Mouse (Mus musculus): ENCODE measurements around the gene Phf14. TPM values are rescaled to one million over a fixed set of nuclear protein-coding genes. Genes with fewer than 3 reads are reported as not detected.
"Not testable (repeated sequence)": the region's sequence is repeated elsewhere in the genome, so short reads cannot be mapped to it uniquely, and the experiment has no call there.

Gene Phf14
- polyA plus RNA-seq (2015; fragmentation: Nextera tagmentation; extraction: Ambion mirVana) = 53.5 TPM in 2 replicates

DNA sequence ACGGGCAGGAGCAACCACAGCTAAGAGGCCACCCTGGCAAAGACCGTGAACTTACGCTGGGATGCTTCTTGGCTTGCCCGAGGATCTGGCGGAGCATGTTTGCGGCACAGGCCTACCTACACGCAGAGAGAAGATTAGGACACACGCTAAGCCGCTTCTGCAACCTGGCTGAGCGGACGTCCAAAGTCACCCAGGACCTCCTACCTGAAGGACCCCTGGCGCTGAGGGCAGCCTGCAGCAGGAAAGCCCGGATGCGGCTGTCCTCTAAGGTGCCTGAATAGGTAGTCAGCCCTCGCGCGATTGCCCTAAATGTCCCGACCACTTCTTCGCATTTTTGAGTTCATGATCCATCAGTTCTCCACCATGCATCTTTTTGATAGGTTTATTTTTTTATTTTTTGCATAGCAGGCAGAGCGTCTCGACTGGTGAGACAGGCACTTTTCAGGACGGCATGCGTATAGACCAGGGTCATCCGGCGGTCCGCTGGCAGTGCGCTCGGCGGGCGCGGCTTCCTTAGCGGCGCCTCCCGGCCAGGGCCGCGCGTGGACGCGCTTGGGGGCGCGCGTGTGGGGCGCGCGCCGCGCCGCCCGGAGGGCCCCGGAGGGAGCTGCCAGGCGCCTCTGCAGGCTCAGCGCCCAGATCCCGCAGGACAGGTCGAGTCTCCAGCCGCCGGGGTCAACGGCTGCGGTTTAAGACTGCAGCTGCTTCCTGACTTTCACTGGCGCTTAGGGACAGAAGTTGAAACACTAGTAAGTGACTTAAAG, at the start of gene Phf14, which contains the start of gene Ndufa4:
TSS of gene Phf14 (plus strand) at position 541 of the 764 bp plus-strand sequence.
TSS of gene Ndufa4 (minus strand) at position 229 of the 764 bp plus-strand sequence.
- whole genome bisulfite sequencing = under 1% methylated on average over 59 of the region's 59 CpGs
- no peaks in the 10 kb centered on the region for H3K27me3 ChIP-seq (ENCODE audit: control insufficient read depth, insufficient read depth, low read depth, low read length)
- peaks cover 14% of the 10 kb centered on the region for H3K4me1 ChIP-seq (replicated peaks; ENCODE audit: control insufficient read depth, insufficient read depth, low read length)

DNA sequence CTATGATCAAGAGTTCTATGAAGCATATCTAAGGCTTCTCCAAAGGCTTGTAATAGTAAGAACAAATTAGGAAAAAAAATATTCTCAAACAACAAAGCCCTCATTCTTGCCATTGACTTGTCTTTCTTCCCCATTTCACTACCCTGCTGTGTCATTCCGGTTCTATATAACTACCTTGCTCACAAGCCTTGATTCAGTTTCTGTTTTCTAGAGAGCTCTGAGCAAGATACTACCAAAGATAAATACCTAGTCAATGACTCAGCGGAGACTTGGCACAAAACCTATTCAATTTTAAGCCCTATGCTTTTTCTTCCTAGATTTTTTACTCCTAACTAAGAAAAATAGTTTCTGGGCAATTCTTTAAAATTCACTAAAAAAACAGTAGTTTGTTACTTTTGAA, 32.2 kb upstream of the Phf14 start:
- not testable (repeated sequence) for H3K4me3 ChIP-seq (ENCODE audit: low read length); H3K4me1 ChIP-seq (replicated peaks; ENCODE audit: control insufficient read depth, insufficient read depth, low read length); H3K9me3 ChIP-seq (ENCODE audit: control insufficient read depth, low read length); H3K9ac ChIP-seq (ENCODE audit: low read length); H3K27ac ChIP-seq (ENCODE audit: low read length); H3K36me3 ChIP-seq (ENCODE audit: control insufficient read depth, insufficient read depth, low read length); H3K27me3 ChIP-seq (ENCODE audit: control insufficient read depth, insufficient read depth, low read depth, low read length); ATAC-seq (ENCODE audit: low read depth); H3K4me2 ChIP-seq (ENCODE audit: low read depth, low read length)
- WGBS = no CpG with 5 or more reads among the region's 2 CpGs

More for the DNA sequence above, at the start of gene Phf14, which contains the start of gene Ndufa4:
- peak within 1 kb of the TSS; percentile 80 for H3K4me2 ChIP-seq (ENCODE audit: low read depth, low read length)
- no peaks in the 10 kb centered on the region for H3K9me3 ChIP-seq (ENCODE audit: control insufficient read depth, low read length)
- peak; percentile 98 for ATAC-seq (ENCODE audit: low read depth)
- H3K27ac ChIP-seq (ENCODE audit: low read length) = peak within 1 kb of the TSS; percentile 89
- H3K4me3 ChIP-seq (ENCODE audit: low read length) = peak within 1 kb of the TSS; percentile 94
- peak within 1 kb of the TSS; percentile 91 for H3K9ac ChIP-seq (ENCODE audit: low read length)
- H3K36me3 ChIP-seq (ENCODE audit: control insufficient read depth, insufficient read depth, low read length) = peaks cover 9% of the 10 kb centered on the region

DNA sequence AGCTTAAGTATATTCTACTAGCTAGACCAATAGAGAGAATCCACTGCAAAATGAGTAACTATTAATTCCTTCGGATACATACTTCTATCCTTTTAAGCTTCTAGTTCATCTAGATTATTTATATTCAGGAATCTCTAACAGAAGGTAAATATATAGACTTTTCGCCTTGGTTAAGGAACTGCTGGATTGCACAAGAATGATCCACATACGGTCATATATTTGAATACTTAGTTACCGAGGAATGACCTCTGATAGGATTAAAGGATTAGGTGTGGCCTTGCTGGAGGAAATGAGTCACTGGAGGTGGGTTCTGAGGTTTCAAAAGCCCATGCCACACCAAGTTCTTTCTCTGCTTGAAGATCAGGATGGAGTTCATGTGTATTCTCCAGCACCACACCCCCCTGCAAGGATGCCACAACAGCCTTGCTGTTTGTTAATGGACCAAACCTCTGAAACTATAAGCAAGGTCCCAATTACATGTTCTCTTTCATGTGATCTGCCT, 6.7 kb upstream of the Phf14 start:
- Histone ChIP-seq H3K27me3 (ENCODE audit: control insufficient read depth, insufficient read depth, low read depth, low read length) (no peaks in the 10 kb centered on the region), H3K9ac (ENCODE audit: low read length) (no peak overlapping the region), H3K4me2 (ENCODE audit: low read depth, low read length) (no peak overlapping the region), H3K4me3 (ENCODE audit: low read length) (no peak overlapping the region), H3K27ac (ENCODE audit: low read length) (no peak overlapping the region), H3K4me1 (replicated peaks; ENCODE audit: control insufficient read depth, insufficient read depth, low read length) (peaks cover 2% of the 10 kb centered on the region), H3K9me3 (ENCODE audit: control insufficient read depth, low read length) (no peaks in the 10 kb centered on the region), H3K36me3 (ENCODE audit: control insufficient read depth, insufficient read depth, low read length) (peaks cover 26% of the 10 kb centered on the region)
- WGBS = 88% methylated on average over 4 of the region's 4 CpGs
- no peak for ATAC-seq (ENCODE audit: low read depth)

DNA sequence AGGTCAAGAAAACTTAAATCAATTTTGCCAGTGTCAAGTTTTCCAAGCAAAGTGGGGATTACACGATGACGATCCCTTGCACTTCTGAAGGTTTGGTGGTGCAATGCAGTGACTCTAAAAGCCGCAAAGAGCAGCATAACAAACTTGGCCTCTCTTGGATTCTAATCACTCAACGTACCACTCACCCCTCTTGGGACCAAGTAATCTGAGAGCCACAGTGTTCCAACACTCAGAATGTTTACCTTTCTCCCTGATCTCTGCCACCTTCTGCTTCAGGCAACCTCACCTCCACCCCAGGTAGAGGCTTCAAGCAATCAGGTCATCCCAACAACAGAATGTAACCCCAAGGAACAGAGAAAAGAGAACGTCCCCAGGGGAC, 730 bp upstream of the Phf14 start:
- peak overlapping the region; percentile 80 for H3K4me2 ChIP-seq (ENCODE audit: low read depth, low read length)
- H3K27me3 ChIP-seq (ENCODE audit: control insufficient read depth, insufficient read depth, low read depth, low read length) = no peaks in the 10 kb centered on the region
- H3K36me3 ChIP-seq (ENCODE audit: control insufficient read depth, insufficient read depth, low read length) = peaks cover 9% of the 10 kb centered on the region
- H3K9ac ChIP-seq (ENCODE audit: low read length) = peak overlapping the region; percentile 91
- peak overlapping the region; percentile 89 for H3K27ac ChIP-seq (ENCODE audit: low read length)
- WGBS = 0% methylated on average over 5 of the region's 5 CpGs
- peak; percentile 30 for ATAC-seq (ENCODE audit: low read depth)
- H3K4me1 ChIP-seq (replicated peaks; ENCODE audit: control insufficient read depth, insufficient read depth, low read length) = peaks cover 14% of the 10 kb centered on the region
- H3K4me3 ChIP-seq (ENCODE audit: low read length) = peak overlapping the region; percentile 94
- H3K9me3 ChIP-seq (ENCODE audit: control insufficient read depth, low read length) = no peaks in the 10 kb centered on the region

DNA sequence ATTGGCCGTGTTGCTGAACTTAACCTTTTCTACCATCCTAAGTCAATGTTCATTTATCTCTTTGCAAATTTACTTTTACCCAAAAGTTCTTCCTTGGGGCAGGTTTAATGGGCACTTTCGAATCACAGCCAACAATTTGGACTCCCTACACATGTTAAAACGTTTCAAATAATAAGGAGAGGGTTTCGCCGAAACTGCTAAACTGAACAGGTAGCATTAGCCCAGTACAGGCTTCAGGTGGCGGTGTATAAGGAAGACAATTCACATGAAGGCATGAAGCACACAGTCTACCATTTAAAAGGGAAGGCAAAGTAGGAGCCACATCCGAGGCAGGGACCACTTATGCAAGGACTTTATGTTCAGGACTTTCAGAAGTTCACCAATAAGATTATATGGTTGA, 561 bp downstream of the Phf14 start:
- peak overlapping the region; percentile 94 for H3K4me3 ChIP-seq (ENCODE audit: low read length)
- H3K9me3 ChIP-seq (ENCODE audit: control insufficient read depth, low read length) = no peaks in the 10 kb centered on the region
- peak overlapping the region; percentile 91 for H3K9ac ChIP-seq (ENCODE audit: low read length)
- peaks cover 9% of the 10 kb centered on the region for H3K36me3 ChIP-seq (ENCODE audit: control insufficient read depth, insufficient read depth, low read length)
- peak; percentile 8; the same call in 1 of the 2 replicates for ATAC-seq (ENCODE audit: low read depth)
- H3K4me1 ChIP-seq (replicated peaks; ENCODE audit: control insufficient read depth, insufficient read depth, low read length) = peaks cover 14% of the 10 kb centered on the region
- H3K27ac ChIP-seq (ENCODE audit: low read length) = peak overlapping the region; percentile 89
- peak overlapping the region; percentile 80 for H3K4me2 ChIP-seq (ENCODE audit: low read depth, low read length)
- H3K27me3 ChIP-seq (ENCODE audit: control insufficient read depth, insufficient read depth, low read depth, low read length) = no peaks in the 10 kb centered on the region
- 25% methylated on average over 7 of the region's 7 CpGs for WGBS

DNA sequence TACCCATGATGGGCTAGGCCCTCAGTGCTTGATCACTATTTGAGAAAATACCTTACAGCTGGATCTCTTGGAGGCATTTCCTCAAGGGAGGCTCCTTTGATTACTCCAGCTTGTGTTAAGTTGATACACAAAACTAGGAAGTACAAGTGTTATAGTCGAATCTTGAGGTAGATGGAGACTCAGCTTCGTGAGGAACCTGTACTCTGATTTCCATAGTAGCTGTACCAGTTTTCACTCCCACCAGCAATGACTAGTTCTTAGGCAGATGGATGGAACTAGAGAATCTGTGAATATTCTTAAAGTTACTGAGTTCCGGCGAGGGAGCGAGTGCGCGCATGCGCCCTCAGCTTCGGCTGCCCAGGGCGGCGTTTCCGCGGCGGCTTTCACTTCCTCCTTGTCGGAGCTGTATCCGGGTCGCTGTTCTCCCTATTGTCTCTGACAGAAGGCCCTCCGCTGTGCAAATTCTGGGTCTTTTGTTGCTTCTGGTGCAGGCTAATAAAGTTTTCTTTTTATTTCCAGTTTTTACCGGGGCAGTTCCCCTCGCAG, 18.0 kb downstream of the Phf14 start:
- Histone ChIP-seq H3K4me2 (ENCODE audit: low read depth, low read length) (peak overlapping the region; percentile 77), H3K4me1 (replicated peaks; ENCODE audit: control insufficient read depth, insufficient read depth, low read length) (peaks cover 15% of the 10 kb centered on the region), H3K27me3 (ENCODE audit: control insufficient read depth, insufficient read depth, low read depth, low read length) (no peaks in the 10 kb centered on the region), H3K9ac (ENCODE audit: low read length) (peak overlapping the region; percentile 95), H3K36me3 (ENCODE audit: control insufficient read depth, insufficient read depth, low read length) (no peaks in the 10 kb centered on the region), H3K4me3 (ENCODE audit: low read length) (peak overlapping the region; percentile 72), H3K9me3 (ENCODE audit: control insufficient read depth, low read length) (no peaks in the 10 kb centered on the region), H3K27ac (ENCODE audit: low read length) (peak overlapping the region; percentile 94)
- ATAC-seq (ENCODE audit: low read depth) = peak; percentile 97
- WGBS = 0% methylated on average over 20 of the region's 20 CpGs

DNA sequence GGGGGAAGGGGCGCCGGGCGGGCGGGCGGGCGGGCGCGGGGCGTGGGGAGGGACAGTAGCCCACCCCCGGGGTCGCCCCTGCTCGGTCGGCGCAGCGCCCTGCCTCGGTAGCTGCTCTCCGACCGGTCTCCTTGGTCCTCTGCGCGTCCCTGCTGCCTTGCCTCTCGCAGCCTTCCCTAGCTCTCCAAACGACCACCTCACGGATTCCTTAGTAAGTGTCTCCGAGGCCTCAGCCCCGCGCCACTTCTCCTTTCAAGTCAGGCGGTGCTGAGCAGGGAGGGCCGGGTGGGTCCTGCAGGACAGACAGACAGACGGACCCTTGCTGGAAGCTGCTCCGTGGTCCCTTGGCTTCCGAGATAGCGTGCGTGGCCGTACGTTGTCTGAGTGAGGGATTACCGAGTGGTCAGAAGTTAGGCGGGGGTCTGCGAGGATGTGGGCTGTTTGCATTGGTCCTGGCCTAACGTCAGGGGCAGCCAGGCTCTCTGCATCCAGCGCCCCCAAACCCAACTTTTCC, 18.5 kb downstream of the Phf14 start:
- Histone ChIP-seq H3K9ac (ENCODE audit: low read length) (peak overlapping the region; percentile 95), H3K4me2 (ENCODE audit: low read depth, low read length) (peak overlapping the region; percentile 77), H3K4me3 (ENCODE audit: low read length) (peak overlapping the region; percentile 72), H3K27me3 (ENCODE audit: control insufficient read depth, insufficient read depth, low read depth, low read length) (no peaks in the 10 kb centered on the region), H3K36me3 (ENCODE audit: control insufficient read depth, insufficient read depth, low read length) (no peaks in the 10 kb centered on the region), H3K9me3 (ENCODE audit: control insufficient read depth, low read length) (no peaks in the 10 kb centered on the region), H3K27ac (ENCODE audit: low read length) (peak overlapping the region; percentile 94), H3K4me1 (replicated peaks; ENCODE audit: control insufficient read depth, insufficient read depth, low read length) (peaks cover 15% of the 10 kb centered on the region)
- ATAC-seq (ENCODE audit: low read depth) = peak; percentile 87
- under 1% methylated on average over 35 of the region's 40 CpGs for WGBS

DNA sequence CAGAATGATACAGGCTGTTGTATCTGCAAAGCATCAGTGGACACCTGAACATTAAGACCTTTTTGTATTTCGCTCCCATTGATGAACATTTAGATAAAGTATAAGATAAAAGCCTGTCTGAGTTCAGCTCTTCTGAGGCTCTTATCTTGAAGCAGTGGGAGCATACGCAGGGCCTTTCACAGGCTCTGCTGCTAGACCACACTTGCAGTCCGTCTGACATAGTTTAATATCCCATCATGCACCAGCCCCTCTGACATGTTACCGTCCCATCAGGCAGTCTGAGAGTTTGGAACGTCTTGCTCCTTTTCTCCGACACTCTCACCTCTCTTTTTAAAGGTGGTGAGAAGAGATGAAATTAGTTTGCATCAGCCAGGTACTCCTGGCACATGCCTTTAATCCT, 19.9 kb downstream of the Phf14 start:
- H3K27ac ChIP-seq (ENCODE audit: low read length) = no peak overlapping the region
- no peaks in the 10 kb centered on the region for H3K9me3 ChIP-seq (ENCODE audit: control insufficient read depth, low read length)
- H3K9ac ChIP-seq (ENCODE audit: low read length) = no peak overlapping the region
- 46% methylated on average over 6 of the region's 6 CpGs for WGBS
- peak overlapping the region; percentile 77 for H3K4me2 ChIP-seq (ENCODE audit: low read depth, low read length)
- no peak for ATAC-seq (ENCODE audit: low read depth)
- H3K36me3 ChIP-seq (ENCODE audit: control insufficient read depth, insufficient read depth, low read length) = 0 out of 2 replicates have a peak, but pooled peaks cover 2% of the 10 kb centered on the region
- H3K4me1 ChIP-seq (replicated peaks; ENCODE audit: control insufficient read depth, insufficient read depth, low read length) = peaks cover 15% of the 10 kb centered on the region
- peak overlapping the region; percentile 72; the same call in 1 of the 2 replicates for H3K4me3 ChIP-seq (ENCODE audit: low read length)
- no peaks in the 10 kb centered on the region for H3K27me3 ChIP-seq (ENCODE audit: control insufficient read depth, insufficient read depth, low read depth, low read length)

DNA sequence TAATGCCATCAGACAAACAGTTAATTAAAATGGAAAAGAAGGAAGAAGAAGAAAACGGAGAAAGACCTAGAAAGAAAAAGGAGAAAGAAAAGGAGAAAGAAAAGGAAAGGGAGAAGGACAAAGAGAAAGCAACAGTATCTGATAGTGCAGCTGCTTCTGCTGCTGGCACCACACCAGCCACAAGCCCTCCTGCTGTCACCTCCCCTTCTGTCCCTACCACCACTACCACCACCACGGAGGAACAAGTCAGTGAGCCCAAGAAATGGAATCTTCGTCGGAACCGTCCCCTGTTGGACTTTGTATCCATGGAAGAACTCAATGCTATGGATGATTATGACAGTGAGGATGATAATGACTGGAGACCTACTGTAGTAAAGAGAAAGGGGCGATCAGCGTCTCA, 25.8 kb downstream of the Phf14 start:
- no peak overlapping the region for H3K9ac ChIP-seq (ENCODE audit: low read length)
- H3K27ac ChIP-seq (ENCODE audit: low read length) = no peak overlapping the region
- no peak overlapping the region for H3K4me3 ChIP-seq (ENCODE audit: low read length)
- H3K27me3 ChIP-seq (ENCODE audit: control insufficient read depth, insufficient read depth, low read depth, low read length) = no peaks in the 10 kb centered on the region
- H3K4me1 ChIP-seq (replicated peaks; ENCODE audit: control insufficient read depth, insufficient read depth, low read length) = 0 out of 2 replicates have a peak, but pooled peaks cover 2% of the 10 kb centered on the region
- no peak for ATAC-seq (ENCODE audit: low read depth)
- no peak overlapping the region for H3K4me2 ChIP-seq (ENCODE audit: low read depth, low read length)
- H3K36me3 ChIP-seq (ENCODE audit: control insufficient read depth, insufficient read depth, low read length) = peaks cover 6% of the 10 kb centered on the region; the same call in 1 of the 2 replicates
- 95% methylated on average over 7 of the region's 7 CpGs for WGBS
- H3K9me3 ChIP-seq (ENCODE audit: control insufficient read depth, low read length) = no peaks in the 10 kb centered on the region
